10 mouse cellular contexts compared by ENCODE assay signal in the genomic region with DNA sequence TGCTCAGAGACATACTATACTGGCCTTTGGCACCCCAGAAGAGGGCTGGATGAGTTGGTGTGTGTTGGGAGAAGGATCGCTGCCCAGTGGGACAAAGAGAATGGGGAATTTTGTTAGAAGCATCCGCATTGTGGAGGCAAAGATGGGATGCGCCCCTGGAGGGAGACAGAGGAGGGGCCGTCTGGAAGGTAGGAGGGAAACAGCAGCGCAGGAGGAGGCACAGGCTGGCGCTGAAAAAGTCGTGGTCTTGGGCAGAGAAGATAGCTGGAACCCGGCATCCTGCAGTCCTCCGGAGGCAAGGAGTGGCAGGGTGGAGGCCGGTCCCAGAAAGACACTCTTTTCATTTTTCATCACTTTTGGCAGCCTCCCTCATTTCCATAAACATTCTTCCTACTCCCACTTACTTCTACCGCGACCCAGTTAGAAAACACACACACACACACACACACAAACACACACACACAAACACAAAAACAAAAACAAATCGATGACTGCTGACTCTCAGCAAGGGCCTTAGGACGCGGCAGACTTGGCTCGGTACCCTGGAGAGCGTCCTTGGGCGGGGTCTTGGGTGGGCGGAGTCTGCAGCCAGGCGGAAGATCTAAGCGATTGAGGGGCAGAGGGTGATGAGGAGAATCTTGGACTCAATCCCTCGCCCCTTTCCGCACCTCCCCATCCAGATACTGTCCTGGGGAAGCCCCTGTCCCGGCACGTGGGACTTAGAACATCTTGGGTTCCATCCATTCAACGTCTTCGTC. TPM values are rescaled to one million over a fixed set of nuclear protein-coding genes. Genes with fewer than 3 reads are reported as not detected.
A peak's percentile ranks its signal among the peaks of the same experiment; 100 is the strongest.
DNase-seq lines count a peak whose midpoint lies in the region; ATAC-seq and TF ChIP-seq lines count a peak whose summit lies in the region.
"Had no signal": no experiment of that assay in that cellular context is flagged by ENCODE, and none has a peak within 500 bp of the region (broad histone marks: within the 10 kb centered on the region; RNA-seq: fewer than 3 reads in every experiment).

No protein-coding gene starts in this region.

- peaks cover 52% of the 10 kb centered on the region for H3K4me1 ChIP-seq in forebrain, embryonic 16.5 days (replicated peaks; ENCODE audit: control insufficient read depth, insufficient read depth, low read length)
- peaks cover 19% of the 10 kb centered on the region for H3K4me1 ChIP-seq in kidney, embryonic 16.5 days (ENCODE audit: insufficient read depth, low read length)

- DNase-seq in lung, postnatal 36 days: peak; percentile 18
- DNase-seq in lung, postnatal 4 days: no peak
- peak; percentile 61 for DNase-seq in brain, embryonic 14.5 days (ENCODE audit: low read depth)
- peak; percentile 32 for DNase-seq in naive thymus-derived CD4-positive, alpha-beta T cell, adult 2 months (ENCODE audit: low read depth)
- no peak for DNase-seq in Muller cell, postnatal 12 days (ENCODE audit: inconsistent ontology term)
- no peak for DNase-seq in right cerebral cortex, postnatal 36 days (ENCODE audit: low spot score in 2 of 2)
- DNase-seq: adrenal gland, adult 2 months; kidney, postnatal 25 days had no signal

- H3K27me3 ChIP-seq in forebrain, embryonic 16.5 days (replicated peaks; ENCODE audit: control insufficient read depth, insufficient read depth, low read length): 0 out of 2 replicates have a peak, but pooled peaks cover 3% of the 10 kb centered on the region
- peaks cover 7% of the 10 kb centered on the region; the same call in 1 of the 2 replicates for H3K27me3 ChIP-seq in kidney, embryonic 16.5 days (ENCODE audit: insufficient read depth, low read length)

- H3K4me2 ChIP-seq in forebrain, embryonic 16.5 days (ENCODE audit: low read length): peak overlapping the region; percentile 43
- H3K4me2 ChIP-seq in kidney, embryonic 16.5 days (replicated peaks; ENCODE audit: low read depth, low read length): no peak overlapping the region

- 3% methylated on average over 27 of the region's 27 CpGs for WGBS in forebrain, embryonic 16.5 days
- 5% methylated on average over 27 of the region's 27 CpGs for WGBS in kidney, embryonic 16.5 days

- no peaks in the 10 kb centered on the region for H3K36me3 ChIP-seq in forebrain, embryonic 16.5 days (ENCODE audit: control insufficient read depth, insufficient read depth)
- no peaks in the 10 kb centered on the region for H3K36me3 ChIP-seq in kidney, embryonic 16.5 days (ENCODE audit: insufficient read depth, low read length)

- no peak overlapping the region for H3K9ac ChIP-seq in forebrain, embryonic 16.5 days (replicated peaks; ENCODE audit: low read depth, low read length)
- no peak overlapping the region for H3K9ac ChIP-seq in kidney, embryonic 16.5 days (replicated peaks; ENCODE audit: low read length)

- ATAC-seq in forebrain, embryonic 16.5 days: no peak
- ATAC-seq in kidney, embryonic 16.5 days (ENCODE audit: low FRiP score, low TSS enrichment): no peak

- no peaks in the 10 kb centered on the region for H3K9me3 ChIP-seq in forebrain, embryonic 16.5 days (ENCODE audit: control insufficient read depth, low read length)
- no peaks in the 10 kb centered on the region for H3K9me3 ChIP-seq in kidney, embryonic 16.5 days (ENCODE audit: low read length)

- peak overlapping the region; percentile 23 for H3K4me3 ChIP-seq in forebrain, embryonic 16.5 days (replicated peaks; ENCODE audit: low read length)
- H3K4me3 ChIP-seq in kidney, embryonic 16.5 days (ENCODE audit: low read length): no peak overlapping the region

- no peak for TF ChIP-seq CTCF in brain, embryonic 14.5 days (IDR thresholded peaks at IDR 0.05; ENCODE audit: borderline replicate concordance, extremely low read depth, insufficient read depth, insufficient read length)

- H3K27ac ChIP-seq in forebrain, embryonic 16.5 days (ENCODE audit: low read length): no peak overlapping the region
- no peak overlapping the region for H3K27ac ChIP-seq in kidney, embryonic 16.5 days (ENCODE audit: low read length)

- no peak for TF ChIP-seq POLR2A in brain, embryonic 14.5 days (IDR thresholded peaks at IDR 0.05; ENCODE audit: borderline replicate concordance, extremely low read depth, insufficient read depth, insufficient read length, poor library complexity, severe bottlenecking)

RNA-seq across cellular contexts. Expression of a gene that starts 2.3 kb away (rescaled TPM):
- 19.4 and 25.1 TPM in 2 replicates for polyA plus RNA-seq in brain, embryonic 14.5 days (2012; rRNA removed)
- polyA plus RNA-seq in forebrain, embryonic 16.5 days (2015; fragmentation: Nextera tagmentation; extraction: Ambion mirVana): 55.9 and 58.6 TPM in 2 replicates
- polyA plus RNA-seq in kidney, embryonic 16.5 days (2015; fragmentation: Nextera tagmentation; extraction: Ambion mirVana): 31.6 and 46.5 TPM in 2 replicates

RNA-seq across cellular contexts. Expression of a gene that starts 8.5 kb away (rescaled TPM):
- polyA plus RNA-seq in brain, embryonic 14.5 days (2012; rRNA removed): 0.37 and 0.79 TPM in 2 replicates
- polyA plus RNA-seq in forebrain, embryonic 16.5 days (2015; fragmentation: Nextera tagmentation; extraction: Ambion mirVana): not detected in 2 replicates
- 9.9 TPM in 1 of 2 replicates, not detected in the other for polyA plus RNA-seq in kidney, embryonic 16.5 days (2015; fragmentation: Nextera tagmentation; extraction: Ambion mirVana)

Comparison
In these comparisons a context has a peak if more than half of its experiments do, and no peak if none do; other contexts are left out.
1. DNase-seq: peak in lung, postnatal 36 days (single experiment), brain, embryonic 14.5 days (single experiment) and naive thymus-derived CD4-positive, alpha-beta T cell, adult 2 months (single experiment); none in lung, postnatal 4 days (0 of 2), Muller cell, postnatal 12 days (single experiment) and right cerebral cortex, postnatal 36 days (0 of 2).